Mouse (Mus musculus) liver, embryonic 14.5 days (tissue): ENCODE data around the gene Bag1. TPM values are rescaled to one million over a fixed set of nuclear protein-coding genes. Genes with fewer than 3 reads are reported as not detected.

Source experiments
- ATAC-seq: fragments of 200-750 bp; cut with Nextera tagmentation; 2 replicates; pipeline ENCODE4 v1.8.0; 2017; ENCODE audit warnings: moderate number of reproducible peaks, mild to moderate bottlenecking, moderate library complexity; ENCODE audit not compliant: insufficient read depth
- DNase-seq, 3 experiments: peaks; one replicate each; pipeline ENCODE4 v3.0.0-alpha.2; 2012 to 2013; ENCODE audit warnings: low read depth in 3 of 3, low spot score in 3 of 3
- H3K27ac ChIP-seq: fragments of 300-500 bp; sonication (generic); 2 replicates; pipeline ENCODE4 v1.5.1; 2014; ENCODE audit warnings: moderate library complexity, mild to moderate bottlenecking, control low read depth, inconsistent platforms
- H3K27me3 ChIP-seq: fragments of 300-500 bp; sonication (generic); 2 replicates; pipeline ENCODE4 v1.6.1; 2014; ENCODE audit warnings: mild to moderate bottlenecking, low read length, moderate library complexity; ENCODE audit not compliant: control insufficient read depth, insufficient read depth
- H3K36me3 ChIP-seq: fragments of 300-500 bp; sonication (generic); replicated peaks from 2 replicates; pipeline ENCODE4 v1.6.1; 2014; ENCODE audit warnings: low read depth; ENCODE audit not compliant: control insufficient read depth, insufficient read depth
- H3K4me1 ChIP-seq, 2 experiments: fragments of 200-500 bp in 1 of 2; fragments of 300-500 bp in 1 of 2; sonication (generic) in 1 of 2; replicated peaks; 2 replicates each; pipeline ENCODE4 v1.6.1; 2012 to 2014; ENCODE audit warnings: antibody characterized with exemption in 1 of 2, inconsistent platforms in 1 of 2, low read length in 1 of 2; ENCODE audit not compliant: control insufficient read depth in 2 of 2, insufficient read depth in 2 of 2
- H3K4me2 ChIP-seq: fragments of 300-500 bp; sonication (generic); 2 replicates; pipeline ENCODE4 v1.6.1; 2014; ENCODE audit warnings: low read depth, mild to moderate bottlenecking, control low read depth, moderate library complexity
- H3K4me3 ChIP-seq, 2 experiments: fragments of 200-500 bp in 1 of 2; fragments of 300-500 bp in 1 of 2; sonication (generic) in 1 of 2; 2 replicates each; pipeline ENCODE4 v1.5.1; 2012 to 2014; ENCODE audit warnings: low read depth in 2 of 2, low read length in 2 of 2, mild to moderate bottlenecking in 2 of 2, control low read depth in 1 of 2, inconsistent platforms in 1 of 2, moderate library complexity in 1 of 2; ENCODE audit not compliant: insufficient read depth in 1 of 2
- H3K9ac ChIP-seq: fragments of 300-500 bp; sonication (generic); replicated peaks from 2 replicates; pipeline ENCODE4 v1.6.1; 2014; ENCODE audit warnings: mild to moderate bottlenecking, control low read depth, moderate library complexity
- H3K9me3 ChIP-seq: fragments of 300-500 bp; sonication (generic); 2 replicates; pipeline ENCODE4 v1.6.1; 2016; ENCODE audit warnings: low read length, mixed read lengths; ENCODE audit not compliant: control insufficient read depth
- CTCF ChIP-seq: IDR thresholded peaks from 2 replicates; pipeline ENCODE4 v1.5.1; 2016; ENCODE audit warnings: antibody characterized with exemption, low read depth, control low read depth
- EP300 ChIP-seq: IDR thresholded peaks from 2 replicates; pipeline ENCODE4 v1.6.1; 2016; ENCODE audit warnings: antibody characterized with exemption, low read depth
- WGBS: fragments of 180-500 bp; shearing (Covaris S2); extraction: QIAGEN DNeasy Blood & Tissue Kit; methylation state at CpG from one replicate; pipeline ENCODE4 v1.1.7; 2014; ENCODE audit not compliant: insufficient replicate concordance; 5-methylcytosine and 5-hydroxymethylcytosine counted together
- polyA plus RNA-seq, 2 experiments: library from polyadenylated mRNA; depleted of rRNA in 1 of 2; stranded (reverse) in 1 of 2; unstranded in 1 of 2; fragments of >200 nt; fragmentation: Nextera tagmentation in 1 of 2; extraction: Ambion mirVana in 1 of 2; gene quantifications; 2 replicates each; pipeline versions ENCODE4 v1.2.1 to v1.2.3; 2012 to 2014

Bag1 gene
- polyA plus RNA-seq (2012; rRNA removed), result 21.6 and 59.8 TPM in 2 replicates
- polyA plus RNA-seq (2014; fragmentation: Nextera tagmentation; extraction: Ambion mirVana), result 131 and 139 TPM in 2 replicates

DNA sequence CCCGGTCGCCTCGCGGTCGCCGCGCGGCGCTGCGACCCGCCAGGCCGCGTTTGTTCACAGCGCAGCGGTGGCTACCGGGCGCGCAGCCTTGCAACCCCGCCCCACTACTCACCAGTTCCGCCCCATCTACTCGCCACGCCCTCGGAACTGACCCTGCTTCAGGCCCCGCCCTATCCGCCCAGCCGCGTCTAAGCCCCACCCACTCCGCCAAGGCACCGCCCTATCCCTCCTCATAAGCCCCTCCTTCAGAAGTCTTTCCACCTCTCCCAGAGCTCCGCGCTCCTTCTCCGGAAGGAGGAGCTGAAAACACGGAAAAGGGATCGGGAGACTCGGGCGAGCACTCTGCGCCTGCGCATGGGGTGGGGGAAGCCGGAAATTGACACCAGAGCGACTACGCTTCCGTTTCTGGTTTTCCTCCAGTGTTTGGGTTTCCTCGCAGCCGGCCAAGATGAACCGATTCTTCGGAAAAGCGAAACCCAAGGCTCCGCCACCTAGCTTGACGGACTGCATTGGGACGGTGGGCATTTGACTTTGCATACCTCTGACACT is at the start of gene Bag1, which contains the start of gene Chmp5:
TSS of gene Bag1 (minus strand) at position 135 of the 549 bp plus-strand sequence.
TSS of gene Chmp5 (plus strand) at position 248 of the 549 bp plus-strand sequence.
- ATAC-seq (peak; percentile 97), DNase-seq (peak; percentile 96 to 99 (median 96))
- Histone ChIP-seq H3K27me3 (no peaks in the 10 kb centered on the region), H3K4me3 (peak within 1 kb of the TSS; percentile 97 to 98), H3K4me2 (peak within 1 kb of the TSS; percentile 96), H3K4me1 (peaks cover 19 to 24% of the 10 kb centered on the region in 2 experiments), H3K9me3 (no peaks in the 10 kb centered on the region), H3K9ac (peak within 1 kb of the TSS; percentile 97), H3K27ac (peak within 1 kb of the TSS; percentile 87), H3K36me3 (peaks cover 18% of the 10 kb centered on the region)
- under 1% methylated on average over 50 of the region's 50 CpGs for WGBS
- TF ChIP-seq CTCF (peak; percentile 38), EP300 (no peak)

DNA sequence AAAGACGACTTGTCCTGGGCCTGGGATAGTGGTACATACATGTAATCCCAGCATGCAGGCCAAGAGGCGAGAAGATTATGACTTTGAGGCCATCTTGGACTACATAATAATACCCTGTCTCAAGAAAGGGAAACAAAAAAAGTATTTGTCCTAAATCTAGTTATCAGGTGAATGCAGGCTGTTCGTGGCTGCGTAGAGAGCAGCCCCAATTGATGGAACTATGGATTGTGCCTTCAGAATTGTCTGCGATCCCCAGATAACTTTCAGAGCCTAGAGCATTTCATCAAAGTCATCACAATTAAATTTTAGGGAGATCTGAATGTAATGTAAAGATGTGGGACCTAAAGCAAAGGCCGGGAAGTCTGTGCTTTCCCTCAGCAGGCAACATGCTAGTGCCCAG is 48.2 kb upstream of the Bag1 start:
- Histone ChIP-seq H3K9me3 (no peaks in the 10 kb centered on the region), H3K9ac (no peak overlapping the region), H3K4me2 (no peak overlapping the region), H3K27me3 (no peaks in the 10 kb centered on the region), H3K27ac (no peak overlapping the region), H3K36me3 (peaks cover 85% of the 10 kb centered on the region), H3K4me3 (no peak overlapping the region), H3K4me1 (peaks cover 3 to 23% of the 10 kb centered on the region in 2 experiments; a peak in 3 of 4 replicates)
- DNase-seq (peak; percentile 17 to 28 (median 26)), ATAC-seq (peak; percentile 46; the same call in 1 of the 2 replicates)
- 68% methylated on average over 6 of the region's 6 CpGs for WGBS
- peak; percentile 65 for TF ChIP-seq EP300
- TF ChIP-seq CTCF, result no peak

DNA sequence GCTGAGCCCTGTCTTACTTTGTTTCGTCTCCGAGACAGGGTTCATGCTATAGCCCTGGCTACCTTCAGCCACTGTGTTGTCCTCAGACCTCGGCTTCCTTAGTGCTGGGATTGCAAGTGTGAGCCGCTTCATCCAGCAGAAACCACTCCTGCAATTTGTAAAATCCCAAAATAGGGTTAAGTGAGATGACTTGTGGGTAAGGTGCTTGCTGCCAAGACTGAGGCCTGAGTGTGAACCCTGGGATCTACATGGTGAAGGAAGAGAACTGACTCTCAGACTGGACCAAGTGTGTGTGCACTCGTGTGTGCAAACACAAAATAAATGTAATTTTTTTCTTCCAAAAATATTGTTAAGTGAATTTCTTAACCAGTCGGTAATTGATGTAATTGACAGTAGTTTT is 41.5 kb upstream of the Bag1 start:
- no peak overlapping the region for H3K9ac ChIP-seq
- H3K36me3 ChIP-seq, result peaks cover 85% of the 10 kb centered on the region
- DNase-seq (no peak), ATAC-seq (no peak)
- H3K4me1 ChIP-seq, result no peaks in the 10 kb centered on the region
- no peak overlapping the region for H3K4me2 ChIP-seq
- H3K27me3 ChIP-seq, result no peaks in the 10 kb centered on the region
- H3K9me3 ChIP-seq, result no peaks in the 10 kb centered on the region
- TF ChIP-seq CTCF (no peak), EP300 (no peak)
- H3K4me3 ChIP-seq, result no peak overlapping the region
- WGBS, result 80% methylated on average over 6 of the region's 6 CpGs
- H3K27ac ChIP-seq, result no peak overlapping the region

DNA sequence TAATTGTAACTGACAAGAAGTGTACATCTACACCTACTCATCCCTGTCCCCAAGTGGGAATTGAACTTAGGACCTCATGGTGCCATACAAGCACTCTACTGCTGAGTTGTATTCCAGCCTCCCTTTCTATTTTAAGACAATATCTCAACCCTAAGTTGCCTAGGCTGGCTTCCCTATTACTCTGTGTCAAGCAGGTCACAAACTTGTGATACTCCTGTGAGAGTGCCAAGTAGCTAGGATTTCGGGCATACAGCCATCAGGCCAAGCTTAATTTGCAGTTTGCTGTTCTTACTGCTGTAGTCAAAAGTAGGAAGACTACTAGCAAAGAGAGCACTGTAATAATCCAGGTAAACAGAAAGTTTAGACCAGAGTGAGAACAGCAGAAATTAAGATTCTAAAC is 35.6 kb upstream of the Bag1 start:
- no peak overlapping the region for H3K4me3 ChIP-seq
- no peak overlapping the region for H3K4me2 ChIP-seq
- H3K27me3 ChIP-seq, result no peaks in the 10 kb centered on the region
- ATAC-seq, result no peak
- no peaks in the 10 kb centered on the region for H3K9me3 ChIP-seq
- H3K36me3 ChIP-seq, result peaks cover 54% of the 10 kb centered on the region
- H3K27ac ChIP-seq, result no peak overlapping the region
- no peak overlapping the region for H3K9ac ChIP-seq
- WGBS, result 61% methylated on average over 1 of the region's 1 CpGs
- TF ChIP-seq CTCF, result no peak
- TF ChIP-seq EP300, result no peak
- H3K4me1 ChIP-seq, result no peaks in the 10 kb centered on the region
- no peak for DNase-seq

DNA sequence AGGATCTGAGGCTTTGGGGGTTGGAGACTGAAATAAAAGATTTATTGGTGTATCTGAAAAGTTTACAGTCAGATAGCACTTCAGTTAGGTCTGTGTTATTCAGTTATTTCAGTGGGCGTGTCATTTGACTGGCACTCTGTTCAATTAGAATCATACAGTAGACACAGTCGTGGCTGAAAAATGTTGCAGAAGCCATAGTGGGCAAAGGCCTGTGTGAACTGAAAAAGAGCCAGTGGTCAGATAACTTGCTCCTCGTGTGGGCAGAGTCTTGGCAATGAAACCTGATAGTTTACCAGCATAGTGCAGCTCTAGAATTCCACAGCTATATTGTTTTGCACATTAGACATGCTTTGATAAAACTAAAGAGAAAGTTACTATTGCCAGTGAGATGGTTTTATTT is 34.4 kb upstream of the Bag1 start:
- Histone ChIP-seq H3K36me3 (peaks cover 49% of the 10 kb centered on the region), H3K9ac (no peak overlapping the region), H3K27ac (no peak overlapping the region), H3K4me1 (no peaks in the 10 kb centered on the region), H3K4me3 (no peak overlapping the region), H3K4me2 (no peak overlapping the region), H3K9me3 (no peaks in the 10 kb centered on the region), H3K27me3 (no peaks in the 10 kb centered on the region)
- ATAC-seq (no peak), DNase-seq (no peak)
- 54% methylated on average over 3 of the region's 3 CpGs for WGBS
- TF ChIP-seq CTCF (no peak), EP300 (no peak)
